Comparison of ENCODE assay signal across 20 mouse cellular contexts in the genomic region with DNA sequence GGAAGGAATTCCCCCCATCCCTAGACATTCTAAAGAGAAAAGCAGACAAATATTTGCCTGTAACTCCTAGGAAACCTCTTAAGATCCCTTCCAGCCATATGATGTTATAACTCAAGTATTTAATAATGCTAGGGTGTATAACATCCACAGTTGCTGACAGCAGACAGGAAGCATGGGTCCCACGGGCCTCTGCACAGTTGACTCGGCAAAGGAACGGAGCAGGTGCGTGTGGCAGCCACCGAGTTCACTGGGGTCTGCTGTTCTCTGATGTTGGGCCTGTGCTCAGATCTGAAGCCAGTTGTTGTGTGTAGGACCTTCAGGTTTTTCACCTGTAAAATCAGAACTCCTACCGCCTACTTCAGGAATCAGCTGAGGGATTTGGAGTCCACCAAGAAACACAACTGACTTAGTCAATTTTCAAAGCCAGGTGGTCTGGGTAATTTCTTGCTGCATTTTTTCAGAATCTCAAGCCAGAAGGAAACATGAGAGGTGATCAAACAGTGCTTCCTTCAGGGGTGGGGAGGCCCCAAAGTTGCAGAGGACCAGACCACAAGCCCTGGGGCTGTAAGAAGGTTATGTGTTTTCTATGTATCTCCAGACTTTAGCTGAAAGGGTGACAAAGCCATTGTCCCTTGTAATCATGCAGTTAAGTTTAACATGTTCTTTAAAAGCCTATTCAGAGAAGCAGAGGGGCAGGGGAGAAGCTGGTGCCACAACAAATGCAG.
DNase-seq lines count a peak whose midpoint lies in the region; ATAC-seq lines count a peak whose summit lies in the region.
"Had no signal": no experiment of that assay in that cellular context is flagged by ENCODE, and none has a peak within 500 bp of the region (broad histone marks: within the 10 kb centered on the region; RNA-seq: fewer than 3 reads in every experiment).

No protein-coding gene starts in this region.

- WGBS in heart, embryonic 10.5 days = 82% methylated on average over 6 of the region's 6 CpGs
- 78% methylated on average over 6 of the region's 6 CpGs for WGBS in hindbrain, embryonic 11.5 days

- H3K36me3 ChIP-seq in heart, embryonic 10.5 days = no peaks in the 10 kb centered on the region
- no peaks in the 10 kb centered on the region for H3K36me3 ChIP-seq in hindbrain, embryonic 11.5 days (ENCODE audit: control insufficient read depth, insufficient read depth, low read length)
- H3K36me3 ChIP-seq: limb, embryonic 15.5 days; liver, embryonic 15.5 days; midbrain, embryonic 12.5 days had no signal

- no peaks in the 10 kb centered on the region for H3K9me3 ChIP-seq in heart, embryonic 10.5 days
- H3K9me3 ChIP-seq in hindbrain, embryonic 11.5 days (ENCODE audit: control insufficient read depth, low read length) = no peaks in the 10 kb centered on the region
- H3K9me3 ChIP-seq: hindbrain, embryonic 15.5 days; limb, embryonic 15.5 days; liver, embryonic 15.5 days; midbrain, embryonic 12.5 days had no signal

- no peak overlapping the region for H3K9ac ChIP-seq in hindbrain, embryonic 11.5 days (ENCODE audit: low read depth, low read length)
- H3K9ac ChIP-seq: hindbrain, embryonic 15.5 days; limb, embryonic 15.5 days; liver, embryonic 15.5 days; midbrain, embryonic 12.5 days had no signal

- peak; percentile 60 for DNase-seq in heart, adult 11 months
- no peak for DNase-seq in heart, embryonic 10.5 days (ENCODE audit: low spot score)
- peak; percentile 58 for DNase-seq in forelimb bud, embryonic 11.5 days (ENCODE audit: low read depth, low spot score)
- DNase-seq in mesoderm, embryonic 11.5 days (ENCODE audit: low read depth, low spot score) = peak; percentile 30
- DNase-seq in thymus, postnatal 25 days = peak; percentile 78
- no peak for DNase-seq in hindbrain, embryonic 11.5 days (ENCODE audit: low spot score)
- DNase-seq in urinary bladder, postnatal 25 days (ENCODE audit: low spot score) = no peak
- no peak for DNase-seq in MN1 (ENCODE audit: low spot score)
- DNase-seq: adrenal gland, postnatal 25 days; cerebellum, adult 8-10 months; gastrocnemius, adult 2 months; heart, postnatal 36 days; kidney, adult 8-10 months; kidney, postnatal 10 days had no signal

- peaks cover 5% of the 10 kb centered on the region; the same call in 1 of the 2 replicates for H3K27me3 ChIP-seq in heart, embryonic 10.5 days (ENCODE audit: insufficient read depth, poor library complexity, severe bottlenecking)
- H3K27me3 ChIP-seq in hindbrain, embryonic 11.5 days (ENCODE audit: control insufficient read depth, insufficient read depth, low read length) = no peaks in the 10 kb centered on the region
- H3K27me3 ChIP-seq: hindbrain, embryonic 15.5 days; limb, embryonic 15.5 days; liver, embryonic 15.5 days; midbrain, embryonic 12.5 days had no signal

- ATAC-seq in hindbrain, embryonic 11.5 days (ENCODE audit: low FRiP score) = no peak

- no peak overlapping the region for H3K27ac ChIP-seq in heart, embryonic 10.5 days
- no peak overlapping the region for H3K27ac ChIP-seq in hindbrain, embryonic 11.5 days (ENCODE audit: low read depth, low read length)
- H3K27ac ChIP-seq: gastrocnemius, adult 2 months; hindbrain, embryonic 15.5 days; limb, embryonic 15.5 days; liver, embryonic 15.5 days; macrophage; midbrain, embryonic 12.5 days had no signal

- peaks cover 16% of the 10 kb centered on the region for H3K4me1 ChIP-seq in heart, embryonic 10.5 days
- no peaks in the 10 kb centered on the region for H3K4me1 ChIP-seq in hindbrain, embryonic 11.5 days (replicated peaks; ENCODE audit: control insufficient read depth, insufficient read depth, low read length)
- H3K4me1 ChIP-seq: hindbrain, embryonic 15.5 days; liver, embryonic 15.5 days had no signal

- no peak overlapping the region for H3K4me2 ChIP-seq in hindbrain, embryonic 11.5 days (replicated peaks; ENCODE audit: low read depth, low read length)
- H3K4me2 ChIP-seq: heart, embryonic 11.5 days; hindbrain, embryonic 15.5 days; limb, embryonic 15.5 days; liver, embryonic 15.5 days; midbrain, embryonic 12.5 days had no signal

- H3K4me3 ChIP-seq in heart, embryonic 10.5 days = no peak overlapping the region
- no peak overlapping the region for H3K4me3 ChIP-seq in hindbrain, embryonic 11.5 days (ENCODE audit: low read depth, low read length)
- H3K4me3 ChIP-seq: gastrocnemius, adult 2 months; hindbrain, embryonic 15.5 days; limb, embryonic 15.5 days; liver, embryonic 15.5 days; midbrain, embryonic 12.5 days had no signal

Comparison
In these comparisons a context has a peak if more than half of its experiments do, and no peak if none do; other contexts are left out.
1. DNase-seq: peak in heart, adult 11 months (single experiment), forelimb bud, embryonic 11.5 days (single experiment), mesoderm, embryonic 11.5 days (single experiment) and thymus, postnatal 25 days (single experiment); none in heart, embryonic 10.5 days (single experiment), hindbrain, embryonic 11.5 days (single experiment), urinary bladder, postnatal 25 days (single experiment) and MN1 (single experiment).